Mouse (Mus musculus) liver, embryonic 11.5 days (tissue): ENCODE data around the gene Shroom1. TPM values are rescaled to one million over a fixed set of nuclear protein-coding genes. Genes with fewer than 3 reads are reported as not detected.

Source experiments
- ATAC-seq: fragments of 200-750 bp; cut with Nextera tagmentation; replicated peaks from 2 replicates; pipeline ENCODE4 v1.8.0; 2017; ENCODE audit warnings: moderate number of reproducible peaks, mild to moderate bottlenecking, moderate TSS enrichment, moderate library complexity; ENCODE audit not compliant: low FRiP score
- DNase-seq: peaks from one replicate; pipeline ENCODE4 v3.0.0-alpha.2; 2017; ENCODE audit warnings: low spot score
- H3K27ac ChIP-seq: fragments of 300-500 bp; sonication (generic); 2 replicates; pipeline ENCODE4 v1.5.1; 2014; ENCODE audit warnings: mild to moderate bottlenecking, low read depth, low read length, control low read depth
- H3K27me3 ChIP-seq: fragments of 300-500 bp; sonication (generic); replicated peaks from 2 replicates; pipeline ENCODE4 v1.6.1; 2014; ENCODE audit warnings: low read length, mixed read lengths; ENCODE audit not compliant: control insufficient read depth, insufficient read depth
- H3K36me3 ChIP-seq: fragments of 300-500 bp; sonication (generic); 2 replicates; pipeline ENCODE4 v1.6.1; 2014; ENCODE audit warnings: mild to moderate bottlenecking, low read length, moderate library complexity, mixed read lengths; ENCODE audit not compliant: control insufficient read depth, insufficient read depth
- H3K4me1 ChIP-seq: fragments of 300-500 bp; sonication (generic); replicated peaks from 2 replicates; pipeline ENCODE4 v1.6.1; 2014; ENCODE audit warnings: low read length, mixed read lengths; ENCODE audit not compliant: control insufficient read depth, insufficient read depth
- H3K4me2 ChIP-seq: fragments of 300-500 bp; sonication (generic); 2 replicates; pipeline ENCODE4 v1.6.1; 2014; ENCODE audit warnings: mild to moderate bottlenecking, control low read depth, moderate library complexity
- H3K4me3 ChIP-seq: fragments of 300-500 bp; sonication (generic); 2 replicates; pipeline ENCODE4 v1.5.1; 2014; ENCODE audit warnings: low read depth, low read length, control low read depth
- H3K9ac ChIP-seq: fragments of 300-500 bp; sonication (generic); 2 replicates; pipeline ENCODE4 v1.6.1; 2014; ENCODE audit warnings: low read depth, low read length, control low read depth
- H3K9me3 ChIP-seq: fragments of 300-500 bp; sonication (generic); 2 replicates; pipeline ENCODE4 v1.6.1; 2016; ENCODE audit warnings: low read length, inconsistent platforms, mixed read lengths; ENCODE audit not compliant: control insufficient read depth
- WGBS: fragments of 180-500 bp; shearing (Covaris S2); extraction: QIAGEN DNeasy Blood & Tissue Kit; methylation state at CpG from one replicate; pipeline ENCODE4 v1.1.7; 2014; 5-methylcytosine and 5-hydroxymethylcytosine counted together
- polyA plus RNA-seq: library from polyadenylated mRNA; unstranded; fragments of >200 nt; fragmentation: Nextera tagmentation; extraction: Ambion mirVana; gene quantifications from 2 replicates; pipeline ENCODE4 v1.2.1, GENCODE M21; 2014

The Shroom1 gene
- polyA plus RNA-seq, 1 experiment from 2014 or later = 2.6 TPM

GRCm38 (mm10) chr11:53451361-53451760, 5.6 kb upstream of the Shroom1 start:
- no peak overlapping the region for H3K9ac ChIP-seq
- no peak overlapping the region for H3K4me3 ChIP-seq
- H3K27me3 ChIP-seq = peaks cover 4% of the 10 kb centered on the region
- 0 out of 2 replicates have a peak, but pooled peaks cover 2% of the 10 kb centered on the region for H3K4me1 ChIP-seq
- H3K9me3 ChIP-seq = no peaks in the 10 kb centered on the region
- DNase-seq = no peak
- H3K4me2 ChIP-seq = no peak overlapping the region
- no peak overlapping the region for H3K27ac ChIP-seq
- no peaks in the 10 kb centered on the region for H3K36me3 ChIP-seq
- WGBS = 66% methylated on average over 2 of the region's 2 CpGs
- ATAC-seq = no peak

- no peak for DNase-seq
- no peaks in the 10 kb centered on the region for H3K9me3 ChIP-seq
- H3K9ac ChIP-seq = no peak overlapping the region
- 0 out of 2 replicates have a peak, but pooled peaks cover 2% of the 10 kb centered on the region for H3K4me1 ChIP-seq
- peaks cover 9% of the 10 kb centered on the region for H3K27me3 ChIP-seq
- H3K36me3 ChIP-seq = no peaks in the 10 kb centered on the region
- H3K4me2 ChIP-seq = no peak overlapping the region
- no peak overlapping the region for H3K27ac ChIP-seq
- no peak for ATAC-seq
- H3K4me3 ChIP-seq = no peak overlapping the region
- WGBS = 95% methylated on average over 9 of the region's 9 CpGs
These were observed 4.6 kb upstream of the Shroom1 start for GRCm38 (mm10) chr11:53452396-53452795.

DNA sequence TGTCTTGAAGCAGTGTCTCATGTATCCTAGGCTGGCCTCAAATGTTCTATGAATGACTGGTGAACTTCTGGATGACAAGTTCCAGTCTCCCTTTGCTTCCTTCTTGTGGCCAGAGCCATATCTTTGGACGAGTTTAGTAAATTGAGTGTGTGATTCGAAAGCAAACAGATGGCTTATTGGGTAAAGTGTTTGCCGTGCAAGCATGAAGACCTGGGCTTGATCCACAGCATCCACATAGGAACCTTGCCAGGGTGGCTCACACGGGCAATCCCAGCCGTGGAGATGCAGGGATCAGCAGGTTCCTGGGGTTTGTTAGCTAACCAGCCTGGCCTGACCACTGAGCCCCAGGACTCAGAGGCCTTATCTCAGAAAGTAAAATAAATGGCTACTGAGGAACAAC, 4.0 kb upstream of the Shroom1 start:
- WGBS = 80% methylated on average over 5 of the region's 5 CpGs
- 0 out of 2 replicates have a peak, but pooled peaks cover 2% of the 10 kb centered on the region for H3K4me1 ChIP-seq
- H3K4me3 ChIP-seq = no peak overlapping the region
- H3K36me3 ChIP-seq = no peaks in the 10 kb centered on the region
- peaks cover 15% of the 10 kb centered on the region for H3K27me3 ChIP-seq
- H3K27ac ChIP-seq = no peak overlapping the region
- no peak overlapping the region for H3K9ac ChIP-seq
- no peak for ATAC-seq
- DNase-seq = no peak
- H3K4me2 ChIP-seq = no peak overlapping the region
- no peaks in the 10 kb centered on the region for H3K9me3 ChIP-seq

- H3K27ac ChIP-seq = peak overlapping the region; percentile 30; the same call in 1 of the 2 replicates
- peak overlapping the region; percentile 93 for H3K4me2 ChIP-seq
- H3K4me1 ChIP-seq = peaks cover 3% of the 10 kb centered on the region; the same call in 1 of the 2 replicates
- H3K27me3 ChIP-seq = peaks cover 28% of the 10 kb centered on the region
- H3K9ac ChIP-seq = peak overlapping the region; percentile 63
- H3K4me3 ChIP-seq = peak overlapping the region; percentile 61
- 6% methylated on average over 29 of the region's 29 CpGs for WGBS
- DNase-seq (no peak), ATAC-seq (peak; percentile 28; the same call in 1 of the 2 replicates)
- no peaks in the 10 kb centered on the region for H3K36me3 ChIP-seq
- no peaks in the 10 kb centered on the region for H3K9me3 ChIP-seq
These were observed 458 bp downstream of the Shroom1 start for GRCm38 (mm10) chr11:53457372-53457954.

DNA sequence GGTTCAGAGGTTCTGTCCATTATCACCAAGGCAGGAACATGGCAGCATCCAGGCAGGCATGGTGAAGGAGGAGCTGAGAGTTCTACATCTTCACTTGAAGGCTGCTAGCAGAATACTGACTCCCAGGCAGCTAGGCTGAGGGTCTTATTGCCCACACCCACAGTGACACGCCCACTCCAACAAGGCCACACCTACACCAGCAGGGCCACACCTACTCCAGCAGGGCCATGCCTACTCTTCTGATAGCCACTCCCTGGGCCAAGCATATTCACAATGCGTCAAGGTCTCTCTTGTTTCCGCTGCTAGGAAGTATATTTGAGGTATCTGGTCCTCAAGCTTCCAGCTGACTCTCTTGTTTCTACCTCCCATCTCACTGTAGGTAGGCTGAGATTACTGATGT, 2.0 kb downstream of the Shroom1 start:
- no peak overlapping the region for H3K4me3 ChIP-seq
- no peak overlapping the region for H3K9ac ChIP-seq
- DNase-seq (no peak), ATAC-seq (no peak)
- no peak overlapping the region for H3K4me2 ChIP-seq
- WGBS = 62% methylated on average over 3 of the region's 3 CpGs
- H3K27me3 ChIP-seq = peaks cover 43% of the 10 kb centered on the region
- peaks cover 12% of the 10 kb centered on the region for H3K4me1 ChIP-seq
- no peaks in the 10 kb centered on the region for H3K36me3 ChIP-seq
- H3K27ac ChIP-seq = no peak overlapping the region
- no peaks in the 10 kb centered on the region for H3K9me3 ChIP-seq

GRCm38 (mm10) chr11:53460192-53460591, 3.2 kb downstream of the Shroom1 start:
- DNase-seq (no peak), ATAC-seq (no peak)
- Histone ChIP-seq H3K36me3 (no peaks in the 10 kb centered on the region), H3K27me3 (peaks cover 55% of the 10 kb centered on the region), H3K9me3 (no peaks in the 10 kb centered on the region), H3K27ac (no peak overlapping the region), H3K4me1 (peaks cover 12% of the 10 kb centered on the region), H3K4me3 (no peak overlapping the region), H3K4me2 (no peak overlapping the region), H3K9ac (no peak overlapping the region)
- WGBS = 79% methylated on average over 3 of the region's 3 CpGs

- Histone ChIP-seq H3K4me3 (no peak overlapping the region), H3K9me3 (no peaks in the 10 kb centered on the region), H3K4me2 (no peak overlapping the region), H3K27me3 (peaks cover 70% of the 10 kb centered on the region), H3K27ac (no peak overlapping the region), H3K4me1 (peaks cover 13% of the 10 kb centered on the region), H3K9ac (no peak overlapping the region), H3K36me3 (no peaks in the 10 kb centered on the region)
- ATAC-seq = peak; percentile 51
- DNase-seq = no peak
- WGBS = 13% methylated on average over 5 of the region's 5 CpGs
These were observed 4.7 kb downstream of the Shroom1 start for GRCm38 (mm10) chr11:53461727-53462126.

GRCm38 (mm10) chr11:53463551-53464424, 6.8 kb downstream of the Shroom1 start:
- WGBS = 6% methylated on average over 55 of the region's 55 CpGs

More at GRCm38 (mm10) chr11:53463551-53464424, 6.8 kb downstream of the Shroom1 start:
- Histone ChIP-seq H3K4me2 (peak overlapping the region; percentile 73), H3K9ac (0 out of 2 replicates have a peak overlapping the region, but pooled peaks have one; percentile 2), H3K9me3 (no peaks in the 10 kb centered on the region), H3K27ac (no peak overlapping the region), H3K4me3 (peak overlapping the region; percentile 47), H3K4me1 (peaks cover 14% of the 10 kb centered on the region), H3K36me3 (no peaks in the 10 kb centered on the region), H3K27me3 (peaks cover 61% of the 10 kb centered on the region)
- peak; percentile 53 for DNase-seq
- no peak for ATAC-seq
